ENCODE assay signal across 19 mouse cellular contexts in genomic region chr12:79540176-79540575, GRCm38 (mm10).
DNase-seq lines count a peak whose midpoint lies in the region; ATAC-seq and TF ChIP-seq lines count a peak whose summit lies in the region.
"Had no signal": no experiment of that assay in that cellular context is flagged by ENCODE, and none has a peak within 500 bp of the region (broad histone marks: within the 10 kb centered on the region; RNA-seq: fewer than 3 reads in every experiment).

No protein-coding gene starts in this region.

- H3K9me3 ChIP-seq in forebrain, embryonic 10.5 days: no peaks in the 10 kb centered on the region
- H3K9me3 ChIP-seq in forebrain, embryonic 14.5 days (replicated peaks; ENCODE audit: control insufficient read depth, low read length): no peaks in the 10 kb centered on the region
- no peaks in the 10 kb centered on the region for H3K9me3 ChIP-seq in kidney, embryonic 16.5 days (ENCODE audit: low read length)
- no peaks in the 10 kb centered on the region for H3K9me3 ChIP-seq in stomach, embryonic 15.5 days
- no peaks in the 10 kb centered on the region for H3K9me3 ChIP-seq in lung, postnatal 0 days (ENCODE audit: low read length)
- H3K9me3 ChIP-seq: hindbrain, embryonic 10.5 days; midbrain, embryonic 15.5 days; neural tube, embryonic 13.5 days had no signal

- no peak for DNase-seq in forebrain, embryonic 10.5 days (ENCODE audit: extremely low spot score, low spot score)
- DNase-seq in forebrain, embryonic 14.5 days (ENCODE audit: low spot score): no peak
- no peak for DNase-seq in kidney, postnatal 4 days
- no peak for DNase-seq in lung, postnatal 0 days (ENCODE audit: low spot score)
- no peak for DNase-seq in lung, adult 18-20 months
- DNase-seq: cerebellum, adult 11 months; cerebellum, adult 9-11 months; heart, postnatal 10 days; kidney, adult 11 months; kidney, postnatal 10 days; lung, postnatal 36 days had no signal

- H3K4me3 ChIP-seq in forebrain, embryonic 10.5 days: no peak overlapping the region
- no peak overlapping the region for H3K4me3 ChIP-seq in forebrain, embryonic 14.5 days (ENCODE audit: low read depth, low read length)
- no peak overlapping the region for H3K4me3 ChIP-seq in kidney, embryonic 16.5 days (ENCODE audit: low read length)
- H3K4me3 ChIP-seq in stomach, embryonic 15.5 days (replicated peaks): no peak overlapping the region
- no peak overlapping the region for H3K4me3 ChIP-seq in lung, postnatal 0 days (ENCODE audit: low read depth, low read length)
- H3K4me3 ChIP-seq: hindbrain, embryonic 10.5 days; midbrain, embryonic 15.5 days; neural tube, embryonic 13.5 days had no signal

- 67% methylated on average over 5 of the region's 5 CpGs for WGBS in forebrain, embryonic 10.5 days
- 63% methylated on average over 5 of the region's 5 CpGs for WGBS in forebrain, embryonic 14.5 days
- WGBS in kidney, embryonic 16.5 days: 42% methylated on average over 5 of the region's 5 CpGs
- WGBS in stomach, embryonic 15.5 days: 37% methylated on average over 5 of the region's 5 CpGs
- 50% methylated on average over 5 of the region's 5 CpGs for WGBS in lung, postnatal 0 days

- no peak for ATAC-seq in forebrain, embryonic 14.5 days
- ATAC-seq in kidney, embryonic 16.5 days (ENCODE audit: low FRiP score, low TSS enrichment): no peak
- ATAC-seq in CD4-positive, CD25-positive, alpha-beta regulatory T cell, adult 4 months: peak; percentile 32
- ATAC-seq in stomach, embryonic 15.5 days (ENCODE audit: insufficient read depth, low FRiP score, low read depth): no peak
- ATAC-seq in lung, postnatal 0 days: no peak
- ATAC-seq: hindbrain, embryonic 16.5 days; midbrain, embryonic 15.5 days had no signal

- TF ChIP-seq EP300 in lung, postnatal 0 days (IDR thresholded peaks at IDR 0.05): no peak

- H3K27me3 ChIP-seq in forebrain, embryonic 10.5 days (ENCODE audit: poor library complexity, severe bottlenecking): peaks cover 80% of the 10 kb centered on the region
- no peaks in the 10 kb centered on the region for H3K27me3 ChIP-seq in forebrain, embryonic 14.5 days (replicated peaks; ENCODE audit: control insufficient read depth, insufficient read depth, low read length)
- H3K27me3 ChIP-seq in kidney, embryonic 16.5 days (ENCODE audit: insufficient read depth, low read length): no peaks in the 10 kb centered on the region
- no peaks in the 10 kb centered on the region for H3K27me3 ChIP-seq in stomach, embryonic 15.5 days (replicated peaks)
- H3K27me3 ChIP-seq in lung, postnatal 0 days (replicated peaks; ENCODE audit: insufficient read depth, low read length): no peaks in the 10 kb centered on the region
- H3K27me3 ChIP-seq: midbrain, embryonic 15.5 days had no signal

- H3K4me1 ChIP-seq in forebrain, embryonic 10.5 days: peaks cover 54% of the 10 kb centered on the region
- H3K4me1 ChIP-seq in forebrain, embryonic 14.5 days (ENCODE audit: control insufficient read depth, insufficient read depth, low read length): peaks cover 7% of the 10 kb centered on the region; the same call in 1 of the 2 replicates
- peaks cover 24% of the 10 kb centered on the region for H3K4me1 ChIP-seq in kidney, embryonic 16.5 days (ENCODE audit: insufficient read depth, low read length)
- H3K4me1 ChIP-seq in stomach, embryonic 15.5 days: peaks cover 15% of the 10 kb centered on the region
- peaks cover 3% of the 10 kb centered on the region; the same call in 1 of the 2 replicates for H3K4me1 ChIP-seq in lung, postnatal 0 days (ENCODE audit: insufficient read depth, low read depth, low read length)
- H3K4me1 ChIP-seq: midbrain, embryonic 15.5 days had no signal

- no peak overlapping the region for H3K9ac ChIP-seq in forebrain, embryonic 14.5 days (ENCODE audit: low read length)
- H3K9ac ChIP-seq in kidney, embryonic 16.5 days (replicated peaks; ENCODE audit: low read length): no peak overlapping the region
- no peak overlapping the region for H3K9ac ChIP-seq in stomach, embryonic 15.5 days
- H3K9ac ChIP-seq in lung, postnatal 0 days (replicated peaks; ENCODE audit: low read depth): no peak overlapping the region
- H3K9ac ChIP-seq: midbrain, embryonic 15.5 days; neural tube, embryonic 13.5 days had no signal

- no peaks in the 10 kb centered on the region for H3K36me3 ChIP-seq in forebrain, embryonic 10.5 days (replicated peaks)
- H3K36me3 ChIP-seq in forebrain, embryonic 14.5 days (ENCODE audit: control insufficient read depth, insufficient read depth, low read length): no peaks in the 10 kb centered on the region
- no peaks in the 10 kb centered on the region for H3K36me3 ChIP-seq in kidney, embryonic 16.5 days (ENCODE audit: insufficient read depth, low read length)
- H3K36me3 ChIP-seq in stomach, embryonic 15.5 days: no peaks in the 10 kb centered on the region
- no peaks in the 10 kb centered on the region for H3K36me3 ChIP-seq in lung, postnatal 0 days (ENCODE audit: insufficient read depth, low read length)
- H3K36me3 ChIP-seq: hindbrain, embryonic 10.5 days; midbrain, embryonic 15.5 days; neural tube, embryonic 13.5 days had no signal

- TF ChIP-seq CTCF in lung, postnatal 0 days (IDR thresholded peaks at IDR 0.05): no peak

- no peak overlapping the region for H3K4me2 ChIP-seq in forebrain, embryonic 14.5 days (ENCODE audit: low read length)
- no peak overlapping the region for H3K4me2 ChIP-seq in kidney, embryonic 16.5 days (replicated peaks; ENCODE audit: low read depth, low read length)
- H3K4me2 ChIP-seq in stomach, embryonic 15.5 days: no peak overlapping the region
- no peak overlapping the region for H3K4me2 ChIP-seq in lung, postnatal 0 days (replicated peaks; ENCODE audit: low read depth, low read length)
- H3K4me2 ChIP-seq: heart, embryonic 11.5 days; midbrain, embryonic 15.5 days; neural tube, embryonic 13.5 days had no signal

- H3K27ac ChIP-seq in forebrain, embryonic 10.5 days: 0 out of 2 replicates have a peak overlapping the region, but pooled peaks have one; percentile 44
- H3K27ac ChIP-seq in forebrain, embryonic 14.5 days (ENCODE audit: low read depth, low read length): no peak overlapping the region
- H3K27ac ChIP-seq in kidney, embryonic 16.5 days (ENCODE audit: low read length): 0 out of 2 replicates have a peak overlapping the region, but pooled peaks have one; percentile 31
- peak overlapping the region; percentile 28 for H3K27ac ChIP-seq in stomach, embryonic 15.5 days
- no peak overlapping the region for H3K27ac ChIP-seq in lung, postnatal 0 days (ENCODE audit: low read length)
- H3K27ac ChIP-seq: hindbrain, embryonic 10.5 days; midbrain, embryonic 15.5 days; neural tube, embryonic 13.5 days had no signal

Comparison
In these comparisons a context has a peak if more than half of its experiments do, and no peak if none do; other contexts are left out.
1. H3K27ac ChIP-seq: peak in forebrain, embryonic 10.5 days (single experiment), kidney, embryonic 16.5 days (single experiment) and stomach, embryonic 15.5 days (single experiment); none in forebrain, embryonic 14.5 days (single experiment) and lung, postnatal 0 days (single experiment).